Mouse (Mus musculus) liver, adult 2 months (tissue): ENCODE results near the gene Cdkal1. TPM values are rescaled to one million over a fixed set of nuclear protein-coding genes. Genes with fewer than 3 reads are reported as not detected.

Experiments used
- DNase-seq: peaks from one replicate; pipeline ENCODE4 v3.0.0-alpha.2; 2011; ENCODE audit warnings: low read depth, low spot score; ENCODE audit errors: extremely low read depth
- H3K27ac ChIP-seq: fragments of 200-500 bp; replicated peaks from 2 replicates; pipeline ENCODE4 v1.5.1; 2012; ENCODE audit warnings: low read depth, mild to moderate bottlenecking, control low read depth, inconsistent platforms, low read length; ENCODE audit not compliant: insufficient read depth
- H3K27me3 ChIP-seq: fragments of 200-500 bp; 2 replicates; pipeline ENCODE4 v1.6.1; 2012; ENCODE audit warnings: mild to moderate bottlenecking, moderate library complexity, low read length, inconsistent platforms; ENCODE audit not compliant: control insufficient read depth, insufficient read depth
- H3K36me3 ChIP-seq: fragments of 200-500 bp; 2 replicates; pipeline ENCODE4 v1.6.1; 2012; ENCODE audit warnings: low read length, inconsistent platforms; ENCODE audit not compliant: control insufficient read depth, insufficient read depth
- H3K4me1 ChIP-seq: fragments of 200-500 bp; 2 replicates; pipeline ENCODE4 v1.6.1; 2011; ENCODE audit warnings: low read length; ENCODE audit not compliant: control insufficient read depth, insufficient read depth
- H3K4me3 ChIP-seq: fragments of 200-500 bp; 2 replicates; pipeline ENCODE4 v1.5.1; 2011; ENCODE audit warnings: low read depth, mild to moderate bottlenecking, control low read depth, low read length, moderate library complexity; ENCODE audit not compliant: insufficient read depth
- H3K79me2 ChIP-seq: fragments of 200-500 bp; 2 replicates; pipeline ENCODE4 v1.6.1; 2012; ENCODE audit warnings: inconsistent platforms, mild to moderate bottlenecking, low read length, moderate library complexity; ENCODE audit not compliant: control insufficient read depth, insufficient read depth
- H3K9ac ChIP-seq: fragments of 200-500 bp; 2 replicates; pipeline ENCODE4 v1.6.1; 2012; ENCODE audit warnings: low read depth, mild to moderate bottlenecking, control low read depth, inconsistent platforms, low read length
- CTCF ChIP-seq: fragments of 200-500 bp; IDR thresholded peaks from 2 replicates; pipeline ENCODE4 v1.5.1; 2011; ENCODE audit warnings: low read depth, low read length, control low read depth
- POLR2A ChIP-seq: fragments of 200-500 bp; IDR thresholded peaks from 2 replicates; pipeline ENCODE4 v1.6.1; 2011; ENCODE audit warnings: low read length, control low read depth; ENCODE audit not compliant: insufficient read depth; ENCODE audit errors: extremely low read depth
- WGBS: fragments of 180-500 bp; shearing (Covaris S2); methylation state at CpG from one replicate; pipeline ENCODE4 v1.1.7; 2018; 5-methylcytosine and 5-hydroxymethylcytosine counted together
- polyA plus RNA-seq: library from polyadenylated mRNA; depleted of rRNA; stranded (reverse); fragments of >200 nt; gene quantifications from 2 replicates; pipeline ENCODE4 v1.2.3, GENCODE M21; 2012
- total RNA-seq: library from RNA; depleted of rRNA; stranded (reverse); fragments of >200 nt; gene quantifications from 2 replicates; pipeline ENCODE4 v1.2.3, GENCODE M21; 2014

Cdkal1 gene
- total and polyA plus RNA-seq, 2 experiments, result 1.7 to 13.6 TPM

DNA sequence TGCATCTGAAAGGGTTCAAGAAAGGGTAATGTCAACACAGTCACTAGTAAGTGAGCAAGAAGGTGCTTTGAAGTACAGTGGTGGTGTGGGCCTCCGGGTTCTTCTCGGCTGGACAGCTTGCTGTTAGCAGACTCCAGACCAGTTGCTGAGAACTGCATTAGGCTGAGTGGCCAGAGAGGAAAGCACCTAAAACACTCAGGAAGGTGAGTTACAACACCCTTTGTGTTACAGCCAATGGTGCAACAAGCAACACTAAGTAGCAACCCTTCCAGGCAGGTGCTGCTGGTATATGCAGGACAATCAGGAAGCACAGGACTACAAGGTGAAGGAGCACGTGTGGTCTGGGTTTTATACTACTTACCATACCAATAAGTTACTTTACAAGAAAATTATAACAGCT lies 90.2 kb downstream of the Cdkal1 start:
- Histone ChIP-seq H3K27ac (no peak overlapping the region), H3K27me3 (no peaks in the 10 kb centered on the region), H3K9ac (no peak overlapping the region), H3K4me3 (no peak overlapping the region), H3K4me1 (peaks cover 3% of the 10 kb centered on the region), H3K79me2 (no peaks in the 10 kb centered on the region; the same call in 1 of the 2 replicates), H3K36me3 (no peaks in the 10 kb centered on the region)
- TF ChIP-seq CTCF (no peak), POLR2A (no peak)
- DNase-seq, result no peak
- WGBS, result 89% methylated on average over 3 of the region's 3 CpGs

DNA sequence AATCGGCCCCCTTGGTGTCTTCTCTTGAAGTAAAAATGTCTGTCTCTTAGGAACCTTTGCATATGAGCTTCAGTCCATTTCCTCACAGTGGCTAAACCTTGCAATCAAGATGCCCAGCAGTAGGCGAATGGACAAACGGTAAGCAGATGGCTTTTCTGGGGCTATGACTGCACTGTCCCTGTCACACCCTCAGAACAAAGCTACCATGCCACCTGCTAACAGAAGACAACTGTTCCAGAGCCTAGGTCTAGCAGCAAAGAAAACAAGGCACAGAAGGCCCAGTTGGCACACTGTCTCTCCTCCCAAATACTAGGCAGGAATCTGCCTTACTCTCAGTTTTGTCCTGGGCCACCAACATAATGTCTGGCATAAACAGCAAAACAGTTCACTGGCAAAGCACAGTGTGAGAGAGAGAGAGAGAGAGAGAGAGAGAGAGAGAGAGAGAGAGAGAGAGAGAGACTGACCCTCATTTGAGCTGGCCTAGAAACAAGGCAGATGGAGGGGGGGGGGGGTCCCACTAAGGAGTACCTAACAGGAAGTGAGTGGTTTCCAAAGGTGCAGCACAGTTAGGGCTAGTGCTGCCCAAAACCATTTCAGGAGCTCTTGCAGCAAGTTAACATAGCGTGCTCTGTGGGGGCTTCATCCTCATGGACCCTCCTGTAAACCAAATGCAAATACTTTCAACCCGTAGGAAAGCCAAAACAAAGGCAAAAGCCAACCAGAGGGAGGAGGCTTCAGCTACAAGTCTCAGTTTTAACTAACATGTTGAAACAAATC lies 95.6 kb downstream of the Cdkal1 start:
- H3K9ac ChIP-seq, result no peak overlapping the region
- WGBS, result 95% methylated on average over 5 of the region's 5 CpGs
- H3K79me2 ChIP-seq, result no peaks in the 10 kb centered on the region; the same call in 1 of the 2 replicates
- H3K4me1 ChIP-seq, result peaks cover 12% of the 10 kb centered on the region
- no peak for DNase-seq
- no peaks in the 10 kb centered on the region for H3K36me3 ChIP-seq
- TF ChIP-seq CTCF, result no peak
- no peak overlapping the region for H3K4me3 ChIP-seq
- H3K27me3 ChIP-seq, result no peaks in the 10 kb centered on the region
- no peak overlapping the region for H3K27ac ChIP-seq

DNA sequence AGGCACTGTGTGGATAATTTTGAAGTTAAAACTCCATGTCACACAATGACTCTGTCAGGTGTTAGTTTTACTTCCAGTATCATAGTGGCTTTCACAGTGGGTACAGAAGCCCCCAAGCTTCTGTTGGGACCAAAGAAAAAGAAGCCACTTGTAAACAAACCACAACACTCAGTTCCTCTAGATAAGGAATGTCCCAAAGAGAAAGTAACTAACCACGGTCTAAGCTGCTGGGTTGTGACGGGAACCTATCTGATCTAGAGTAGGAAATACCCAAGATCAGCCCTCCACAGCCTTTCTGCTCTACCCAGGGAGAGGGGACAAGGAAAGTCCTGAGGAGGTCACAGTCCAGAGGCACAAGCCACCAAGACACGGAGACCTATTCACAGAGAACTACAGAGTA lies 99.4 kb downstream of the Cdkal1 start:
- 59% methylated on average over 3 of the region's 3 CpGs for WGBS
- DNase-seq, result no peak
- Histone ChIP-seq H3K36me3 (no peaks in the 10 kb centered on the region), H3K4me1 (peaks cover 14% of the 10 kb centered on the region), H3K27me3 (no peaks in the 10 kb centered on the region), H3K27ac (no peak overlapping the region), H3K4me3 (no peak overlapping the region), H3K79me2 (no peaks in the 10 kb centered on the region), H3K9ac (no peak overlapping the region)
- TF ChIP-seq CTCF, result no peak
- no peak for TF ChIP-seq POLR2A

DNA sequence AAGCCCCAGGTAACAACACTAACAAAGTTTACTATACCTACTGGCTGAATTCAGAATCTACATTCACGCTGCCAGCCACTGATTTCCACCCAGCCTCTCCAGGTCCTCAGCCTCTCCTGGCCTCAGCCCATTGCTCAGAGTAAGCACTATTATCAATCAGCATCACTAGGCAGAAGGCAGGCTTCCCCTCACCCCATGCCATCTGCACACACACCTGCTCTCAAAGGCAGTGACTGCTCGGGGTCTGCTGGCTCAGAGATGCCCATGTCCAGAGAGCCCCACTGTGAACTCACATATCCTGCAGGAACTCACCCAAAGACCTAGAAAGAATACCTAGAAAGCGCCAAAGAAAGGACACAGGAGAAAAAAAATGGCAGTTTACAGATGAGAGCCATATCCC lies 102.2 kb downstream of the Cdkal1 start:
- no peak for TF ChIP-seq CTCF
- TF ChIP-seq POLR2A, result no peak
- no peaks in the 10 kb centered on the region for H3K79me2 ChIP-seq
- 96% methylated on average over 3 of the region's 3 CpGs for WGBS

DNA sequence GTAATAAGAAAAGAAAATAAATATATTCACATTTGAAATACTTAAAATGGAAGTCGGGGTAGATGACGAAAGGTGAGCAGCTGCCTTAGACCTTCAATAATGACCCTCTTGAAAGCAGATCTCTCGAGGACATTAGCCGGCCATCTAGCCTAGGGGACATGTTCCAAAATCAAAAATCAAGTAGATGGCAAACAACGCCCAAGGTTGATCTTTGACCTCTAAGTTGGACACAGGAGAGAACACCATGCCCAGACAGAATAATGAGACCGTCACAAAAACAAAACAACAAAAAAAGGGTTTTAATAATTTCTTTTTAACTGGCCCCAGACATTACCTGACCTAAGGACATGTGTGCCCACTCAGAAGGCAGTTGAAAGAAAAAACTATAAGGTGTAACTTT lies 103.4 kb downstream of the Cdkal1 start:
- Histone ChIP-seq H3K27ac (no peak overlapping the region), H3K4me1 (peaks cover 2% of the 10 kb centered on the region), H3K79me2 (no peaks in the 10 kb centered on the region), H3K4me3 (no peak overlapping the region), H3K27me3 (no peaks in the 10 kb centered on the region), H3K9ac (no peak overlapping the region), H3K36me3 (no peaks in the 10 kb centered on the region)
- TF ChIP-seq POLR2A (no peak), CTCF (no peak)
- DNase-seq, result peak; percentile 66
- WGBS, result 45% methylated on average over 6 of the region's 6 CpGs

More for the DNA sequence above, 102.2 kb downstream of the Cdkal1 start:
- no peak for DNase-seq
- Histone ChIP-seq H3K9ac (no peak overlapping the region), H3K36me3 (no peaks in the 10 kb centered on the region), H3K4me1 (peaks cover 2% of the 10 kb centered on the region), H3K4me3 (no peak overlapping the region), H3K27ac (no peak overlapping the region), H3K27me3 (no peaks in the 10 kb centered on the region)

DNA sequence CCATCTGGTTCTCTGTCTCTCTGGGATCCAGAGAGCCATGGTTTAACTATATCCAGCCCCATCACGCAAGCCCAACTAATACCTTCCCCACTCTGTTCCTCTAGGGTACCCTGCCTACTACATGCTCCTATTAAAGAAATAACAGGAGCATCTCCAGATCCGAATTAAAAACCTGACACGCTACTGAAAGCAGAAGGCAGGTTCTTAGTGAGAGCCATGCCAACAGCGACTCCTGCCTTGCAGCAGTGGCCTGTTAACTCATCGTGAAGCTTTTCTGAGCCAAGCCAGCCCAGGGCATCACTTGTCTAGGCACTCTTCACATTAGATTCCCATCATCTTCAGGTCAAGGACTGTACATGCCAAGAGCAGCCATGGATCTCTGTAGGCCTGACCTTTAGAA lies 104.3 kb downstream of the Cdkal1 start:
- H3K4me1 ChIP-seq, result peaks cover 2% of the 10 kb centered on the region
- H3K36me3 ChIP-seq, result no peaks in the 10 kb centered on the region
- no peak for DNase-seq
- H3K27ac ChIP-seq, result no peak overlapping the region
- no peak overlapping the region for H3K4me3 ChIP-seq
- H3K9ac ChIP-seq, result no peak overlapping the region
- H3K79me2 ChIP-seq, result no peaks in the 10 kb centered on the region
- H3K27me3 ChIP-seq, result no peaks in the 10 kb centered on the region
- TF ChIP-seq CTCF (no peak), POLR2A (no peak)
- 98% methylated on average over 5 of the region's 5 CpGs for WGBS
